Mouse (Mus musculus) kidney, embryonic 16.5 days (tissue): ENCODE data around the gene 1110059E24Rik. TPM values are rescaled to one million over a fixed set of nuclear protein-coding genes. Genes with fewer than 3 reads are reported as not detected.
"Not testable (repeated sequence)": the region's sequence is repeated elsewhere in the genome, so short reads cannot be mapped to it uniquely, and the experiment has no call there.

Source experiments
- ATAC-seq: fragments of 200-750 bp; cut with Nextera tagmentation; 2 replicates; pipeline ENCODE4 v1.8.0; 2017; ENCODE audit warnings: moderate TSS enrichment; ENCODE audit not compliant: low FRiP score, low TSS enrichment
- H3K27ac ChIP-seq: fragments of 300-500 bp; sonication (generic); 2 replicates; pipeline ENCODE4 v1.5.1; 2014; ENCODE audit warnings: low read length
- H3K27me3 ChIP-seq: fragments of 300-500 bp; sonication (generic); 2 replicates; pipeline ENCODE4 v1.6.1; 2014; ENCODE audit warnings: low read length, control low read depth, mixed read lengths; ENCODE audit not compliant: insufficient read depth
- H3K36me3 ChIP-seq: fragments of 300-500 bp; sonication (generic); 2 replicates; pipeline ENCODE4 v1.6.1; 2014; ENCODE audit warnings: low read length, control low read depth, mixed read lengths; ENCODE audit not compliant: insufficient read depth
- H3K4me1 ChIP-seq: fragments of 300-500 bp; sonication (generic); 2 replicates; pipeline ENCODE4 v1.6.1; 2014; ENCODE audit warnings: low read length, control low read depth, mixed read lengths; ENCODE audit not compliant: insufficient read depth
- H3K4me2 ChIP-seq: fragments of 300-500 bp; sonication (generic); replicated peaks from 2 replicates; pipeline ENCODE4 v1.6.1; 2014; ENCODE audit warnings: low read depth, low read length
- H3K4me3 ChIP-seq: fragments of 300-500 bp; sonication (generic); 2 replicates; pipeline ENCODE4 v1.5.1; 2014; ENCODE audit warnings: mild to moderate bottlenecking, low read length
- H3K9ac ChIP-seq: fragments of 300-500 bp; sonication (generic); replicated peaks from 2 replicates; pipeline ENCODE4 v1.6.1; 2014; ENCODE audit warnings: low read length
- H3K9me3 ChIP-seq: fragments of 300-500 bp; sonication (generic); 2 replicates; pipeline ENCODE4 v1.6.1; 2016; ENCODE audit warnings: low read length, control low read depth
- WGBS: fragments of 180-500 bp; shearing (Covaris S2); extraction: QIAGEN DNeasy Blood & Tissue Kit; methylation state at CpG from one replicate; pipeline ENCODE4 v1.1.7; 2014; 5-methylcytosine and 5-hydroxymethylcytosine counted together
- polyA plus RNA-seq: library from polyadenylated mRNA; unstranded; fragments of >200 nt; fragmentation: Nextera tagmentation; extraction: Ambion mirVana; gene quantifications from 2 replicates; pipeline ENCODE4 v1.2.1, GENCODE M21; 2015

1110059E24Rik gene
- polyA plus RNA-seq, 1 experiment from 2014 or later = 68.6 TPM

DNA sequence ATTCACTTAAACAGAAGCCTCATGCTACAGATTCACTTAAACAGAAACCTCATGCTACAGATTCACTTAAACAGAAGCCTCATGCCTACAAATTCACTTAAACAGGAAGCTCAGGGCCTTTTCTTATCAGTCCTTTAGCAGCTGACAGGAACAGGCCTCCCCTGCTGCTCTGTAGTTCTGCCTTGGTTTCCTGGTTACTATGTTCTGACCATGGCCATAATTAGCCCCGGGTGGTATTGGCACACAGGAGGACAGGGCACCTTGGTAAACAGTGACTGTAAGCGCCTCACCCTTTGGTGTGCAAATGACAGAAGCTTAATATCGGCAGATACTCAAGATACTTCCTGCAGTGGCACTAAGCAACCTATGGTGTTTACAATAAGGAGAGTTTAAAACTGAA, 48.9 kb downstream of the 1110059E24Rik start:
- Histone ChIP-seq H3K36me3 (no peaks in the 10 kb centered on the region), H3K4me2 (no peak overlapping the region), H3K9me3 (no peaks in the 10 kb centered on the region), H3K4me1 (no peaks in the 10 kb centered on the region), H3K4me3 (no peak overlapping the region), H3K27ac (no peak overlapping the region), H3K9ac (no peak overlapping the region), H3K27me3 (no peaks in the 10 kb centered on the region)
- ATAC-seq = no peak
- WGBS = 62% methylated on average over 3 of the region's 3 CpGs

DNA sequence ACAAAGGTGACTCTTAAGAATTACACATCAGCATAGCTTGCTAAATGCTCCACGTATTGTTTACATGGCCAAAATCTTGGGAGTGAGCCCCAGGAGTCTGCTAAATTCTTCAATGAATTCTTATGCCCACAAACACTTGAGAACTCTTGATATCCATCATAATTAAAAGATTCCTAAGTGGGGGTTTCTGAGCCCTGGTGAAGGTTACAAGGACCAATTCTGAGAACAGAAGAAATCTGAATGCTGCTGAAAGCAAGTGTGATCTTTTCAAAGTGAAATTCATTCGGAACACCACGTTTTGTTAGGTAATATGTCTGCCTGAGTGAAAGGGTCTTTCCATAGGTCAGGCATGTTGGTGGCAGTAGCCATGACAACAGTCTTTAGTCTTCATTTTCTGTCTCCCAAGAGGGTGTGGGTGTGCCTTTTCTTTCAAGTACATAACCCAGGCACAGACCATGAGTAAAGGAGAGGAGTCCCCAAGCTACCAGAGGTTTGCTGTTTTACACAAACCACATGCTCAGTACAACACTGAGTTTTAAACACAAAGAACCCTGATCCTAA, 51.2 kb downstream of the 1110059E24Rik start:
- H3K27ac ChIP-seq = no peak overlapping the region
- ATAC-seq = no peak
- peaks cover 7% of the 10 kb centered on the region for H3K36me3 ChIP-seq
- no peak overlapping the region for H3K4me2 ChIP-seq
- 49% methylated on average over 3 of the region's 3 CpGs for WGBS
- no peak overlapping the region for H3K4me3 ChIP-seq
- no peaks in the 10 kb centered on the region for H3K27me3 ChIP-seq
- no peaks in the 10 kb centered on the region for H3K4me1 ChIP-seq
- H3K9ac ChIP-seq = no peak overlapping the region
- no peaks in the 10 kb centered on the region for H3K9me3 ChIP-seq

DNA sequence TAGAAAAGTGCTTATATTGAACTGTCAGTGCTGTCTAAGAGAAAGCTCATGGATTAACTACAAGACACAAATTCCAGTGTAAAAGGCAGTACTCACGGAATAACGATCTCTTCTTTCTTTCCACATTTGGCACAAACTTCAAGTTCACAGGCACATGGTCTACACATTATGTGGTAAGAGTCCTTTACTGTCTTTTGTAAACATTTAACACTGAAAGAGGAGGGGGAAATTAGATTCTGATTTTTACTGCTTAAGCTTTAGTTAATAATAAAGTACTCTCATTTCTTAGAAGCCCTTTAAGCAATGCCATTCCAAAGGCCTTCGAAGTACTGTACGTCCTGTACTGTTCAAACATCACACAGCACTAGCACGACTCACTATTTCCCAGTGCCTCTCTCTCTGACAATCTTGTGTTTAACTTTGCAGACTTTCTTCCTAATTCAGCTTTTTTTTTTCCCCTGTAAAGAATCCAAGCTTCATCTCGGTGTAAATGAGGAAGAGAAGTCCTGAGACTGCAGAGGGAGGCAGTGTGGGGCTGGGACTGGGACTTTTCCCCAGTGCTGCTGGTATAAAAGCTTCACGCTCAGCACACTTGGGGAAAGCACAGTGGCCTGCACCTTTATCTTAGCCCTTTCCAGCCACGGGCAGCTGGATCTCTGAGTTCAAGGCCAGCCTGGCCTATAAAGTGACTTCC, 54.0 kb downstream of the 1110059E24Rik start:
- WGBS = 74% methylated on average over 8 of the region's 8 CpGs
- H3K9me3 ChIP-seq = no peaks in the 10 kb centered on the region
- no peak overlapping the region for H3K27ac ChIP-seq
- H3K4me1 ChIP-seq = no peaks in the 10 kb centered on the region
- H3K4me3 ChIP-seq = no peak overlapping the region
- H3K36me3 ChIP-seq = peaks cover 21% of the 10 kb centered on the region
- H3K4me2 ChIP-seq = no peak overlapping the region
- H3K9ac ChIP-seq = no peak overlapping the region
- no peak for ATAC-seq
- H3K27me3 ChIP-seq = no peaks in the 10 kb centered on the region

- Histone ChIP-seq H3K4me1 (no peaks in the 10 kb centered on the region), H3K4me2 (no peak overlapping the region), H3K4me3 (no peak overlapping the region), H3K27me3 (no peaks in the 10 kb centered on the region), H3K27ac (no peak overlapping the region), H3K36me3 (peaks cover 21% of the 10 kb centered on the region), H3K9ac (no peak overlapping the region), H3K9me3 (peaks cover 4% of the 10 kb centered on the region; the same call in 1 of the 2 replicates)
- no peak for ATAC-seq
- WGBS = 98% methylated on average over 1 of the region's 1 CpGs
These were observed 58.1 kb downstream of the 1110059E24Rik start for GRCm38 (mm10) chr19:21594676-21595075.

DNA sequence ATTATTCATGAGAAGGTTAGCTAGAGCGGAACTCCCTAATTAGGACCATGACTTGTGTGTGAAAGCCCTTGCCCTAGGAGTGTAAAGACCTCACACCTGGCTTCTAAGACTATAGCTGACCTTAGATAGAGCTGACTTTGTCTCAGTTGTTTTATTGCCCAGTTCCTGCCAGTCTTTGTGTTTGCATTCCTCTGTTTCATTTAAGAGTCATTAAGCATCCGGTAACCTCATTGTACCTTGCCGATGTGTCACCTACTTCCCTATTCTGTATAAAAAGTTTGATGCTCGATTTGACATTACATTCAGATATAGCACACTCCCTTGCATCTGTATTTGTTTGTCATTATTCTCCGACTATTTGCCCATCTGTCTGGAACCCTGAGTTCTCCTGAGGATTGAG, 60.6 kb downstream of the 1110059E24Rik start:
- not testable (repeated sequence) for ATAC-seq

DNA sequence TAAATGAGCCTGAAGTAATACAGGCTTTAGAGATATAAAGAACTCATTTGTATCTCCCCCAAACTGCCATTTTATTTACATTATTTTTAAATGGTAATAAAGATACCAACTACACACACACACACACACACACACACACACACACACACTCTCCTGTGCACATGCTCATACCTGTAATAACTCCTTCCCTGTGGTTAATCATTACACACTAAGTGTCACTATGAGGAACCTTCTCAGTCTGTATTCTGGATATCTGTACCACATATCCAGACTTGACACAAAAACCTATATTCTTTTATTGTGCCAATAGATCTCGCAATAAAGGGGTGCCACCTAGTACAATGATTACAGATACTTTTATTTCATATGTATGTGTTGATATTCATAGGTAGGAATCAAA, 62.9 kb downstream of the 1110059E24Rik start:
- Histone ChIP-seq H3K27me3 (no peaks in the 10 kb centered on the region), H3K9me3 (peaks cover 4% of the 10 kb centered on the region; the same call in 1 of the 2 replicates), H3K36me3 (no peaks in the 10 kb centered on the region), H3K27ac (no peak overlapping the region), H3K4me1 (no peaks in the 10 kb centered on the region), H3K4me2 (no peak overlapping the region), H3K9ac (no peak overlapping the region), H3K4me3 (no peak overlapping the region)
- ATAC-seq = no peak
- WGBS = 100% methylated on average over 1 of the region's 1 CpGs

More for the DNA sequence above, 60.6 kb downstream of the 1110059E24Rik start:
- H3K4me2 ChIP-seq, H3K4me3 ChIP-seq, H3K4me1 ChIP-seq, H3K9me3 ChIP-seq, H3K27me3 ChIP-seq, H3K27ac ChIP-seq, H3K9ac ChIP-seq: not testable (repeated sequence)
- 85% methylated on average over 5 of the region's 5 CpGs for WGBS
- peaks cover 18% of the 10 kb centered on the region for H3K36me3 ChIP-seq

DNA sequence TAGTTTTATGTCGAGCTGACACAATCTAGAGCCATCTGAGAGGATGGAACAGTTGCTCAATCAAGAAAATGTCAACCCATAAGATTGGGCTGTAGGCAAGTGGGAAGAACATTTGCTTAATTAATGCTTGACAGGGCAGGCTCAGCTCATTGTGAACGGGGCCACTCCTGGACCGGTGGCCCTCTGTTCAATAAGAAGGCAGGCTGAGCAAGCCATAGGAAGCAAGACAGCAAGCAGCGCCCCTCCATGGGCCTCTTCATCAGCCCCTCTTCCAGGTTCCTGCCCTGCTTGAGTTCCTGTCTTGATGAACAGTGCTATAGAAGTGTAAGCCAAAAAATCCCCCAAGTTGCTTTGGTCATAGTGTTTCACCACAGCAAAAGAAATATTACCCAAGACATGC, 65.2 kb downstream of the 1110059E24Rik start:
- no peaks in the 10 kb centered on the region for H3K4me1 ChIP-seq
- H3K4me2 ChIP-seq = no peak overlapping the region
- no peak overlapping the region for H3K9ac ChIP-seq
- no peak overlapping the region for H3K4me3 ChIP-seq
- 82% methylated on average over 4 of the region's 4 CpGs for WGBS
- H3K9me3 ChIP-seq = peaks cover 3% of the 10 kb centered on the region; the same call in 1 of the 2 replicates
- no peak for ATAC-seq
- H3K27me3 ChIP-seq = no peaks in the 10 kb centered on the region
- H3K27ac ChIP-seq = no peak overlapping the region
- no peaks in the 10 kb centered on the region for H3K36me3 ChIP-seq

- H3K27me3 ChIP-seq = no peaks in the 10 kb centered on the region
- no peaks in the 10 kb centered on the region for H3K4me1 ChIP-seq
- H3K9ac ChIP-seq = no peak overlapping the region
- H3K36me3 ChIP-seq = no peaks in the 10 kb centered on the region
- no peak overlapping the region for H3K27ac ChIP-seq
- H3K4me2 ChIP-seq = no peak overlapping the region
- no peaks in the 10 kb centered on the region for H3K9me3 ChIP-seq
- ATAC-seq = no peak
- no peak overlapping the region for H3K4me3 ChIP-seq
- 96% methylated on average over 1 of the region's 1 CpGs for WGBS
These were observed 66.2 kb downstream of the 1110059E24Rik start for GRCm38 (mm10) chr19:21586546-21586945.

DNA sequence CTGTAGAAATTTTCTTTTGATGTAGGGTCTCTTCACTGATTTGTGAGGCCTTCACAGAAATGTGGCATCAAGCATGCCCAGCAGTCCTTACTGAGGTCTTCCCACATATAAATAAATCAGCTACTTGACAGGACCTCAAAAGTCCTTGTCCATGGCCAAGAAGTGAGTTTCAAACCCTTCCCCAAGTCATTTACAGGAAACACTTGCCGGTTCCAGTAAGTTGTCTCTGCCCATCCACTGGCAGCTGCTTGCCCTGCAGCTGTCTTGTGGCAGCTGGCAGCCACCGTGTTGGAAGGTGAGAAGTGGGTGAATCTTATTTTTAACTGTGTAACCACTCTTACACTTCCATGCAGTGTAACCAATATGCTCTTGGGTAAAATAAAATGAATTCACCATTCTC, 66.9 kb downstream of the 1110059E24Rik start:
- Histone ChIP-seq H3K4me1 (no peaks in the 10 kb centered on the region), H3K9ac (no peak overlapping the region), H3K4me2 (no peak overlapping the region), H3K27me3 (no peaks in the 10 kb centered on the region), H3K36me3 (no peaks in the 10 kb centered on the region), H3K27ac (no peak overlapping the region), H3K9me3 (no peaks in the 10 kb centered on the region), H3K4me3 (no peak overlapping the region)
- WGBS = 76% methylated on average over 2 of the region's 2 CpGs
- ATAC-seq = no peak

- Histone ChIP-seq H3K4me3 (no peak overlapping the region), H3K4me2 (no peak overlapping the region), H3K36me3 (no peaks in the 10 kb centered on the region), H3K27me3 (no peaks in the 10 kb centered on the region), H3K9ac (no peak overlapping the region), H3K9me3 (no peaks in the 10 kb centered on the region), H3K4me1 (no peaks in the 10 kb centered on the region), H3K27ac (no peak overlapping the region)
- 87% methylated on average over 5 of the region's 5 CpGs for WGBS
- no peak for ATAC-seq
These were observed 68.8 kb downstream of the 1110059E24Rik start for GRCm38 (mm10) chr19:21583986-21584385.
